Mouse (Mus musculus): ENCODE measurements at regions not wholly inside any gene's neighbourhood (a gene's known extent, or its start where the extent isn't known, plus 50 kb on each side); places are given as distances from the start of the nearest gene placed in this dataset.

DNA sequence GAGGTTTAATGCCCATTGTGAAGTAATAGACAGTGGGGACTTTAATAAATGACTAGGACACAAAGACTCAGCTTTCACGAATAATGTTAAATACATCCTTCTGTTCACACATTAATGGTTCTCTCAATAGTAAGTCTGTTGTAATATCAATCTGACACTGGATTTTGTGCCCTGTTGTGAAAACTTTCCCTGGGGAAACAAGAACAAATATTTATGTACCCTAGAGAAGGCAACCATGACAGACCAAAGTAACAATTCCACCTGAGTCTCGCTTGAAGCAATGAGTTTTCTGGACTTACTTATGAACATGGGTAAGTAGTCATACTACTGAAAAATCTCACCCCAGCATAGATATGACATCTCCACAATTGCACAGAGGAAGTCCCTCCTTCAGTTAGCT is 105.1 kb upstream of the Lgalsl start:
- Histone ChIP-seq H3K4me2 (ENCODE audit: low read depth, low read length) (no peak overlapping the region), H3K27ac (ENCODE audit: low read length) (no peak overlapping the region), H3K9me3 (ENCODE audit: control insufficient read depth, low read length) (no peaks in the 10 kb centered on the region), H3K27me3 (ENCODE audit: control insufficient read depth, insufficient read depth, low read depth, low read length) (no peaks in the 10 kb centered on the region), H3K4me1 (replicated peaks; ENCODE audit: control insufficient read depth, insufficient read depth, low read length) (no peaks in the 10 kb centered on the region), H3K9ac (ENCODE audit: low read length) (no peak overlapping the region), H3K4me3 (ENCODE audit: low read length) (no peak overlapping the region), H3K36me3 (ENCODE audit: control insufficient read depth, insufficient read depth, low read length) (no peaks in the 10 kb centered on the region)
- WGBS = 90% methylated on average over 2 of the region's 2 CpGs
- no peak for ATAC-seq (ENCODE audit: low read depth)

DNA sequence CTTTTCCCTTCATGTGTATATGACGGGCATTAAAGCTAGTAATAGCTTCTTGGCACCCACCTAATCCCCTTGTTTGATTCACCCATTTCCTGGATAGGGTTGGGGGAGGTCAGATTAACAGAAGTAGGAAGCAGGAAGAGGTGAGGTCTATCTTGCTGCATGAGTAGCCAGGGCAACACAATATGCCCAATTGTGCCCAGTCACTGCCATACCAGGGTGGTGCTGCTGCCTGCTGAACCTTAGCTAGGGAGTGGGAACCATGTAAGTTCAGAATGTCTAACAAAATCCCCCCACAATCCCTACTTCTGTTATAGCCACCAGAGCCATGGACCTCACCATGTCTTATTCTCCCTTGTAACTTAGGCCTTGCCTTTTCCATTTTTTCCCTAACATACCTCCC is 106.1 kb upstream of the Lgalsl start:
- Histone ChIP-seq H3K4me1 (replicated peaks; ENCODE audit: control insufficient read depth, insufficient read depth, low read length) (no peaks in the 10 kb centered on the region), H3K27me3 (ENCODE audit: control insufficient read depth, insufficient read depth, low read depth, low read length) (no peaks in the 10 kb centered on the region), H3K36me3 (ENCODE audit: control insufficient read depth, insufficient read depth, low read length) (no peaks in the 10 kb centered on the region), H3K4me2 (ENCODE audit: low read depth, low read length) (no peak overlapping the region), H3K9me3 (ENCODE audit: control insufficient read depth, low read length) (no peaks in the 10 kb centered on the region), H3K27ac (ENCODE audit: low read length) (no peak overlapping the region), H3K4me3 (ENCODE audit: low read length) (no peak overlapping the region), H3K9ac (ENCODE audit: low read length) (no peak overlapping the region)
- WGBS = 72% methylated on average over 1 of the region's 1 CpGs
- ATAC-seq (ENCODE audit: low read depth) = no peak

DNA sequence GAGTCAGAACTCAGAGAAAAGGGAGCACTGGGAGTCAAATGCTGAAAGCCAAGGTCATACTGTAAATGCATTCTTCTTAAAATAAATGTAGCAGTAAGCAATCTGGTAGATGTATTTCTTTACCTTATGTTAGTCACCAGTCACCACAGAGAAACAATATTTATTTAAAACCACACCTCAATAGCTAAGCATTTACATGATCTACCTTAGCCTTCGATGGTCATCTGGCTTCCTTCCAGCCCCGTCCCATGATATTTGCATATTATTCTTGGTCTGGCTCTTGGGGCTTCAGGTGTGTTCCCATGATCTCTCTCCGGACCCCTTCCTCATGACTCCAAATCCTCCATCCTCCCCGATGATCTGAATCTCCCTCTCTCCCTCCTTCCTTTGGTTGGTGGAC is 107.1 kb upstream of the Lgalsl start:
- no peak overlapping the region for H3K4me2 ChIP-seq (ENCODE audit: low read depth, low read length)
- no peaks in the 10 kb centered on the region for H3K4me1 ChIP-seq (replicated peaks; ENCODE audit: control insufficient read depth, insufficient read depth, low read length)
- ATAC-seq (ENCODE audit: low read depth) = no peak
- H3K9me3 ChIP-seq (ENCODE audit: control insufficient read depth, low read length) = no peaks in the 10 kb centered on the region
- 69% methylated on average over 4 of the region's 4 CpGs for WGBS
- H3K4me3 ChIP-seq (ENCODE audit: low read length) = no peak overlapping the region
- H3K27ac ChIP-seq (ENCODE audit: low read length) = no peak overlapping the region
- H3K36me3 ChIP-seq (ENCODE audit: control insufficient read depth, insufficient read depth, low read length) = no peaks in the 10 kb centered on the region
- no peak overlapping the region for H3K9ac ChIP-seq (ENCODE audit: low read length)
- H3K27me3 ChIP-seq (ENCODE audit: control insufficient read depth, insufficient read depth, low read depth, low read length) = no peaks in the 10 kb centered on the region

DNA sequence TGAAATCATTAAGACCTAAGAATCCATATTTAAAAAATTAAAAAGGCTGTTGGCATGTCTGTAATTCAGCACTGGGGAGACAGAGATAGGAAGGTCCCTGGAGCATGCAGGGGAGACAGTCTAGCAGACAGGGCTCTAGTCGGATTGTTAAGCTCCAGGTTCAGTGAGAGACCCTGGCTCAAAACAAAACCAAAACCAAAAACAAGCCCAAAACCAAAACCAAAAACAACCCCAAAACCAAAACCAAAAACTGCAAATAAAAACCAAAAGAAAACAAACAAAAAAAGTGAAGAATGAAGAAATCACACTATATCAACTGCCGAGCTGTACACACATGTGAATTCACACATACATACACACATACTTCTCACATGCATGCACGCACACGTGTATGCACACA is 108.8 kb upstream of the Lgalsl start:
- Histone ChIP-seq H3K27me3 (ENCODE audit: control insufficient read depth, insufficient read depth, low read depth, low read length) (no peaks in the 10 kb centered on the region), H3K4me1 (replicated peaks; ENCODE audit: control insufficient read depth, insufficient read depth, low read length) (no peaks in the 10 kb centered on the region), H3K4me2 (ENCODE audit: low read depth, low read length) (no peak overlapping the region), H3K27ac (ENCODE audit: low read length) (no peak overlapping the region), H3K4me3 (ENCODE audit: low read length) (no peak overlapping the region), H3K9ac (ENCODE audit: low read length) (no peak overlapping the region), H3K36me3 (ENCODE audit: control insufficient read depth, insufficient read depth, low read length) (no peaks in the 10 kb centered on the region), H3K9me3 (ENCODE audit: control insufficient read depth, low read length) (no peaks in the 10 kb centered on the region)
- WGBS = 76% methylated on average over 4 of the region's 4 CpGs
- no peak for ATAC-seq (ENCODE audit: low read depth)

DNA sequence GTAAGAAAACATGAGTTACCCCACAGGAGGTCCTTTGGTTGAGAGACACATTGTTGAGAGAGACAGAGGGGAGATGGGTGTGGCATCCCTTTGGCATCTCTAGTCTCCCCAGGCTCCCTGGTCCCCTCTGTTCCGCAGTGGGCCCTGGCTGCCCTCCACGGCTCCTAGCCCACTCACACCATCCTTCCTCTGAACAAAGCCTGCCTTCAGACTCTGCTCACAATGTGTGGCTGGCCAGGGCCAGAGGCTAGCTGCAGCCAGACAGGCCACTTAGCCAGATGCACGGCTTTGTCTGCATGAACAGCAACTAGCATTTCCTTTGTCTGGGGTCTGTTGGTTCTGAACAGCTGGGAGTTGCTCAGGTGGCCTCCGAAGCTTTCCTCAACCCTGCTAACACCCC is 110.7 kb upstream of the Lgalsl start:
- WGBS = 56% methylated on average over 4 of the region's 4 CpGs
- no peak for ATAC-seq (ENCODE audit: low read depth)
- H3K4me1 ChIP-seq (replicated peaks; ENCODE audit: control insufficient read depth, insufficient read depth, low read length) = no peaks in the 10 kb centered on the region
- no peak overlapping the region for H3K9ac ChIP-seq (ENCODE audit: low read length)
- no peaks in the 10 kb centered on the region for H3K27me3 ChIP-seq (ENCODE audit: control insufficient read depth, insufficient read depth, low read depth, low read length)
- no peaks in the 10 kb centered on the region for H3K9me3 ChIP-seq (ENCODE audit: control insufficient read depth, low read length)
- no peak overlapping the region for H3K4me3 ChIP-seq (ENCODE audit: low read length)
- no peak overlapping the region for H3K4me2 ChIP-seq (ENCODE audit: low read depth, low read length)
- no peaks in the 10 kb centered on the region for H3K36me3 ChIP-seq (ENCODE audit: control insufficient read depth, insufficient read depth, low read length)
- no peak overlapping the region for H3K27ac ChIP-seq (ENCODE audit: low read length)

DNA sequence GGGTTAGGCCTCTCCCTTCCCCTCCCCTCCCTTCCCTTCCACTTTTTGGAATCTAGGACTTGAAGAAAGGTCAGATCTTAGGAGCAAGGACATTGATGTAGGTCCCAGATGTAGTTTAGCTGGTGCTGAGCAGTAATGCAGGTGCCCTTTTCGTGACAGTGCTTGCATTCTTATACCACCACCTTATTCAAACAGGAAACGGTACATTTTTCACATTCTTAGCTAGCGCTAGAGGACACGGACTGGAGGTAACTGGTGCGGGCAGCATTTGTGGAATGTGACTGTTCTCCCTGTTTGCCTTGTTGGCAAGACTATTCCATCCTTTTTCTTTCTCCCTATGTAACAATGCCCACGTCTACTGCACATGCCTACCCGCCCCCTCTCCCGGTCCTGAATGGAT is 124.7 kb upstream of the Lgalsl start:
- no peaks in the 10 kb centered on the region for H3K36me3 ChIP-seq (ENCODE audit: control insufficient read depth, insufficient read depth, low read length)
- H3K9me3 ChIP-seq (ENCODE audit: control insufficient read depth, low read length) = no peaks in the 10 kb centered on the region
- peak overlapping the region; percentile 90 for H3K27ac ChIP-seq (ENCODE audit: low read length)
- peak; percentile 77 for ATAC-seq (ENCODE audit: low read depth)
- peak overlapping the region; percentile 26; the same call in 1 of the 2 replicates for H3K4me2 ChIP-seq (ENCODE audit: low read depth, low read length)
- no peaks in the 10 kb centered on the region for H3K27me3 ChIP-seq (ENCODE audit: control insufficient read depth, insufficient read depth, low read depth, low read length)
- 39% methylated on average over 8 of the region's 8 CpGs for WGBS
- peaks cover 35% of the 10 kb centered on the region for H3K4me1 ChIP-seq (replicated peaks; ENCODE audit: control insufficient read depth, insufficient read depth, low read length)
- no peak overlapping the region for H3K4me3 ChIP-seq (ENCODE audit: low read length)
- H3K9ac ChIP-seq (ENCODE audit: low read length) = 0 out of 2 replicates have a peak overlapping the region, but pooled peaks have one; percentile 25

DNA sequence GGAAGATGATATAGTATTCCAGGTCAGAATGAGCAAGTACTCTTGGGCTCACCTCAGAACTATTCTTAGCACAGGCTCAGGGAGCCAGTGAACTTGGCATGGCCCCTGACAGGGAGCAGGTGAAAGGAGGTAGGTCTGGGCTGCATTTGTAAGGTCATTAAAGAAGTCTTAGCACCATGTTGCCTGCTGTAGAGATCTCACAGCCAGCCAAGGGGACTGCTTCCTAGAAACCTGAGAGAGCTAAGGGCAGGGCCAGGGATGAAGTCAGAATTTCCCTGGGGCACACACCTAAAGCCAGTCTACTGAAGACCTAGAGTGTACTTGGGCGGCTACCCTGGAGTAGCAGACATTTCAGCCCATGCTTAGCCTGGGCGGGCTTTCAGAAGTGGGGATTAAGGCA is 126.9 kb upstream of the Lgalsl start:
- Histone ChIP-seq H3K4me2 (ENCODE audit: low read depth, low read length) (no peak overlapping the region; the same call in 1 of the 2 replicates), H3K36me3 (ENCODE audit: control insufficient read depth, insufficient read depth, low read length) (no peaks in the 10 kb centered on the region), H3K4me3 (ENCODE audit: low read length) (no peak overlapping the region), H3K27me3 (ENCODE audit: control insufficient read depth, insufficient read depth, low read depth, low read length) (no peaks in the 10 kb centered on the region), H3K27ac (ENCODE audit: low read length) (peak overlapping the region; percentile 92), H3K4me1 (replicated peaks; ENCODE audit: control insufficient read depth, insufficient read depth, low read length) (peaks cover 35% of the 10 kb centered on the region), H3K9me3 (ENCODE audit: control insufficient read depth, low read length) (no peaks in the 10 kb centered on the region), H3K9ac (ENCODE audit: low read length) (0 out of 2 replicates have a peak overlapping the region, but pooled peaks have one; percentile 8)
- WGBS = 23% methylated on average over 2 of the region's 2 CpGs
- ATAC-seq (ENCODE audit: low read depth) = peak; percentile 55

DNA sequence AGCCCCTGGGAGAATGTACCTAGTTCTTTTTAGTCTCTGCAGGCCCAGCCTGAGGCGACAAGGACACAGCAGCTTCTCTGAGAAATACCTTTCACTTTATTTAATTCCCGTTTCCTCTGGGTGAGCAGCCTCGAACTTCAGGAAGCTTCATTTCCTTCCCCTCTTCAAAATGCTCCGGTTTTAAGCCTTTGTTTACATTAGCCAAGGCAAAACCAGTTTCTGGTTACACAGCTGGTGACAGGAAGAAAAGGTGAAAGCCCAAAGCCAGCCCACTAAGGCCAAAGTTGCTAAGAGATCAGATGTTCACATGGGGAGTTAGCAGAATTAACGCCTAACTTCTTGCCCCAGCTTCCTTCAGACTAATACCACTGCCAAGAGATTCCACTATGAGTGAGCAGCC is 127.4 kb upstream of the Lgalsl start:
- Histone ChIP-seq H3K4me1 (replicated peaks; ENCODE audit: control insufficient read depth, insufficient read depth, low read length) (peaks cover 35% of the 10 kb centered on the region), H3K36me3 (ENCODE audit: control insufficient read depth, insufficient read depth, low read length) (no peaks in the 10 kb centered on the region), H3K4me2 (ENCODE audit: low read depth, low read length) (no peak overlapping the region; the same call in 1 of the 2 replicates), H3K9me3 (ENCODE audit: control insufficient read depth, low read length) (no peaks in the 10 kb centered on the region), H3K27me3 (ENCODE audit: control insufficient read depth, insufficient read depth, low read depth, low read length) (no peaks in the 10 kb centered on the region), H3K27ac (ENCODE audit: low read length) (peak overlapping the region; percentile 92), H3K4me3 (ENCODE audit: low read length) (no peak overlapping the region), H3K9ac (ENCODE audit: low read length) (0 out of 2 replicates have a peak overlapping the region, but pooled peaks have one; percentile 8)
- ATAC-seq (ENCODE audit: low read depth) = peak; percentile 56
- 10% methylated on average over 5 of the region's 5 CpGs for WGBS

DNA sequence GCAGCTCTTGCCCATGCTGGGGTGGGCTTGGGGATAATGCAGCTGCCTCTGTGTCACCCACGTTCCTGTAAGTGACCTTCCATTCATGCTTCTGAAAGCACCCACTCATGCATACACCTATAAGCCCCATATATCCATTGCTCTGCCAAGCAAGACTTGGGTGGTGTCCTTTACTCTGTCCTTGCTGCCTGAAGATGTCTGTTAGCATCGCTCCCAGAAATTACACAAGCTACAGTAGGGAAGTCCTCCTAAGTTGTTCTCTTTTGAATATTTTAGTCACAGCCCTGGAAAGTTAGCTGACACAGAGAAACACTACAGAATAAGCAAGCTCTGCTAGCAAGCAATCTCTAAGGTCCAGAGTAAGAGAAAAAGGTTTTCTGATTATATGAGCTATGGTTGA is 129.2 kb upstream of the Lgalsl start:
- H3K4me1 ChIP-seq (replicated peaks; ENCODE audit: control insufficient read depth, insufficient read depth, low read length) = peaks cover 34% of the 10 kb centered on the region
- H3K36me3 ChIP-seq (ENCODE audit: control insufficient read depth, insufficient read depth, low read length) = no peaks in the 10 kb centered on the region
- H3K9ac ChIP-seq (ENCODE audit: low read length) = no peak overlapping the region
- H3K27ac ChIP-seq (ENCODE audit: low read length) = no peak overlapping the region
- WGBS = 72% methylated on average over 2 of the region's 2 CpGs
- H3K4me2 ChIP-seq (ENCODE audit: low read depth, low read length) = no peak overlapping the region
- ATAC-seq (ENCODE audit: low read depth) = no peak
- no peaks in the 10 kb centered on the region for H3K27me3 ChIP-seq (ENCODE audit: control insufficient read depth, insufficient read depth, low read depth, low read length)
- no peaks in the 10 kb centered on the region for H3K9me3 ChIP-seq (ENCODE audit: control insufficient read depth, low read length)
- H3K4me3 ChIP-seq (ENCODE audit: low read length) = no peak overlapping the region

DNA sequence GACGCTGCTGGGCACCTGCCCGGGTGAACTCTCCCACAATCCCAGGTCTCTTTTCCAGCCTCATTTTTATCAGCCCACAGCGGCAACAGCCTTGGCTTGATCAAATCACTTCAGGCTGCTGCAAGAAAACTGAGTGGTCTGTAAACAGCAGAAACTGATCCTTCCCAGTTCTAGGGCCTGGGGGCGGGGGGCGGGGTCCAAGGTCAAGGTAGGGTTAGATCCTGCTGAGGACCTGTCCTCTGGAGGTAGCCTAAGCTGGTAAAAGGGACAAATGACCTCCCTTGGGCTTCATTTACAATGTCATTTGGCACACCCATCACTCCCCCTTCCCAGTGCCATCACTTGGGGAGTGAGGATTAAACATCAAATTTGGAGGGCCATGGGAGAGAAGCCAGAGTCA is 129.9 kb upstream of the Lgalsl start:
- no peak for ATAC-seq (ENCODE audit: low read depth)
- WGBS = 44% methylated on average over 5 of the region's 5 CpGs

More for the DNA sequence above, 129.9 kb upstream of the Lgalsl start:
- Histone ChIP-seq H3K4me1 (replicated peaks; ENCODE audit: control insufficient read depth, insufficient read depth, low read length) (peaks cover 28% of the 10 kb centered on the region), H3K9ac (ENCODE audit: low read length) (no peak overlapping the region), H3K9me3 (ENCODE audit: control insufficient read depth, low read length) (no peaks in the 10 kb centered on the region), H3K4me2 (ENCODE audit: low read depth, low read length) (no peak overlapping the region), H3K36me3 (ENCODE audit: control insufficient read depth, insufficient read depth, low read length) (no peaks in the 10 kb centered on the region), H3K27ac (ENCODE audit: low read length) (no peak overlapping the region), H3K4me3 (ENCODE audit: low read length) (no peak overlapping the region), H3K27me3 (ENCODE audit: control insufficient read depth, insufficient read depth, low read depth, low read length) (no peaks in the 10 kb centered on the region)
